12 mouse cellular contexts compared by ENCODE assay signal in genomic region chr1:98280263-98281052, GRCm38 (mm10).
DNase-seq lines count a peak whose midpoint lies in the region; ATAC-seq and TF ChIP-seq lines count a peak whose summit lies in the region.
"Had no signal": no experiment of that assay in that cellular context is flagged by ENCODE, and none has a peak within 500 bp of the region (broad histone marks: within the 10 kb centered on the region; RNA-seq: fewer than 3 reads in every experiment).

No protein-coding gene starts in this region.

- H3K36me3 ChIP-seq in forebrain, embryonic 14.5 days (ENCODE audit: control insufficient read depth, insufficient read depth, low read length): no peaks in the 10 kb centered on the region
- H3K36me3 ChIP-seq in forebrain, embryonic 10.5 days (replicated peaks): no peaks in the 10 kb centered on the region
- no peaks in the 10 kb centered on the region for H3K36me3 ChIP-seq in liver, adult 2 months (ENCODE audit: control insufficient read depth, insufficient read depth, low read length)
- no peaks in the 10 kb centered on the region for H3K36me3 ChIP-seq in liver, embryonic 11.5 days (ENCODE audit: control insufficient read depth, insufficient read depth, low read length)
- no peaks in the 10 kb centered on the region for H3K36me3 ChIP-seq in forebrain, postnatal 0 days (ENCODE audit: insufficient read depth)
- H3K36me3 ChIP-seq in midbrain, embryonic 16.5 days (ENCODE audit: control insufficient read depth, insufficient read depth, low read length): no peaks in the 10 kb centered on the region
- H3K36me3 ChIP-seq: liver, embryonic 12.5 days had no signal

- peak overlapping the region; percentile 46; the same call in 1 of the 2 replicates for H3K27ac ChIP-seq in forebrain, embryonic 14.5 days (ENCODE audit: low read depth, low read length)
- H3K27ac ChIP-seq in forebrain, embryonic 10.5 days: no peak overlapping the region
- no peak overlapping the region for H3K27ac ChIP-seq in liver, adult 2 months (replicated peaks; ENCODE audit: insufficient read depth, low read depth, low read length)
- H3K27ac ChIP-seq in liver, embryonic 11.5 days (ENCODE audit: low read depth, low read length): no peak overlapping the region
- peak overlapping the region; percentile 64 for H3K27ac ChIP-seq in forebrain, postnatal 0 days (ENCODE audit: low read depth, low read length)
- H3K27ac ChIP-seq in midbrain, embryonic 16.5 days (ENCODE audit: low read length): peak overlapping the region; percentile 80
- H3K27ac ChIP-seq: liver, embryonic 12.5 days had no signal

- TF ChIP-seq CTCF in liver, adult 2 months (IDR thresholded peaks at IDR 0.05; ENCODE audit: low read depth, low read length): no peak
- TF ChIP-seq CTCF in forebrain, postnatal 0 days (IDR thresholded peaks at IDR 0.05; ENCODE audit: low read depth): no peak

- no peak overlapping the region for H3K4me2 ChIP-seq in forebrain, embryonic 14.5 days (ENCODE audit: low read length)
- no peak overlapping the region for H3K4me2 ChIP-seq in liver, embryonic 11.5 days
- no peak overlapping the region for H3K4me2 ChIP-seq in forebrain, postnatal 0 days (ENCODE audit: low read depth)
- H3K4me2 ChIP-seq in midbrain, embryonic 16.5 days (ENCODE audit: low read length): no peak overlapping the region
- H3K4me2 ChIP-seq: liver, embryonic 12.5 days had no signal

- H3K9ac ChIP-seq in forebrain, embryonic 14.5 days (ENCODE audit: low read length): no peak overlapping the region
- no peak overlapping the region for H3K9ac ChIP-seq in liver, adult 2 months (ENCODE audit: low read depth, low read length)
- H3K9ac ChIP-seq in liver, embryonic 11.5 days (ENCODE audit: low read depth, low read length): no peak overlapping the region
- no peak overlapping the region for H3K9ac ChIP-seq in forebrain, postnatal 0 days
- H3K9ac ChIP-seq in midbrain, embryonic 16.5 days (ENCODE audit: low read depth, low read length): no peak overlapping the region
- H3K9ac ChIP-seq: liver, embryonic 12.5 days had no signal

- H3K79me2 ChIP-seq in liver, adult 2 months (ENCODE audit: control insufficient read depth, insufficient read depth, low read length): no peaks in the 10 kb centered on the region

- no peaks in the 10 kb centered on the region for H3K9me3 ChIP-seq in forebrain, embryonic 14.5 days (replicated peaks; ENCODE audit: control insufficient read depth, low read length)
- H3K9me3 ChIP-seq in forebrain, embryonic 10.5 days: no peaks in the 10 kb centered on the region
- no peaks in the 10 kb centered on the region for H3K9me3 ChIP-seq in liver, embryonic 11.5 days (ENCODE audit: control insufficient read depth, low read length)
- H3K9me3 ChIP-seq in forebrain, postnatal 0 days (ENCODE audit: low read length): no peaks in the 10 kb centered on the region
- H3K9me3 ChIP-seq in midbrain, embryonic 16.5 days (replicated peaks; ENCODE audit: control insufficient read depth, low read length, poor library complexity, severe bottlenecking): no peaks in the 10 kb centered on the region
- H3K9me3 ChIP-seq: liver, embryonic 12.5 days had no signal

- H3K27me3 ChIP-seq in forebrain, embryonic 14.5 days (replicated peaks; ENCODE audit: control insufficient read depth, insufficient read depth, low read length): no peaks in the 10 kb centered on the region
- no peaks in the 10 kb centered on the region for H3K27me3 ChIP-seq in forebrain, embryonic 10.5 days (ENCODE audit: poor library complexity, severe bottlenecking)
- no peaks in the 10 kb centered on the region for H3K27me3 ChIP-seq in liver, adult 2 months (ENCODE audit: control insufficient read depth, insufficient read depth, low read length)
- H3K27me3 ChIP-seq in liver, embryonic 11.5 days (replicated peaks; ENCODE audit: control insufficient read depth, insufficient read depth, low read length): no peaks in the 10 kb centered on the region
- H3K27me3 ChIP-seq in forebrain, postnatal 0 days (ENCODE audit: insufficient read depth, low read length): no peaks in the 10 kb centered on the region
- no peaks in the 10 kb centered on the region for H3K27me3 ChIP-seq in midbrain, embryonic 16.5 days (ENCODE audit: control insufficient read depth, insufficient read depth, low read depth, low read length)
- H3K27me3 ChIP-seq: liver, embryonic 12.5 days had no signal

- TF ChIP-seq POLR2A in liver, adult 2 months (IDR thresholded peaks at IDR 0.05; ENCODE audit: extremely low read depth, insufficient read depth, low read length): no peak

- ATAC-seq in forebrain, embryonic 14.5 days: no peak
- ATAC-seq in liver, embryonic 11.5 days (replicated peaks; ENCODE audit: low FRiP score): no peak
- ATAC-seq in forebrain, postnatal 0 days: no peak
- ATAC-seq in midbrain, embryonic 16.5 days: peak; percentile 49
- ATAC-seq: inflammation-experienced regulatory T-cells, adult 6 months; liver, embryonic 12.5 days had no signal

- no peaks in the 10 kb centered on the region for H3K4me1 ChIP-seq in forebrain, embryonic 14.5 days (ENCODE audit: control insufficient read depth, insufficient read depth, low read length)
- no peaks in the 10 kb centered on the region for H3K4me1 ChIP-seq in forebrain, embryonic 10.5 days
- no peaks in the 10 kb centered on the region for H3K4me1 ChIP-seq in liver, adult 2 months (ENCODE audit: control insufficient read depth, insufficient read depth, low read length)
- H3K4me1 ChIP-seq in liver, embryonic 11.5 days (replicated peaks; ENCODE audit: control insufficient read depth, insufficient read depth, low read length): no peaks in the 10 kb centered on the region
- peaks cover 20% of the 10 kb centered on the region; the same call in 1 of the 2 replicates for H3K4me1 ChIP-seq in forebrain, postnatal 0 days (ENCODE audit: insufficient read depth)
- H3K4me1 ChIP-seq in midbrain, embryonic 16.5 days (ENCODE audit: control insufficient read depth, insufficient read depth, low read length): peaks cover 14% of the 10 kb centered on the region
- H3K4me1 ChIP-seq: liver, embryonic 12.5 days had no signal

- 79% methylated on average over 9 of the region's 9 CpGs for WGBS in forebrain, embryonic 14.5 days
- WGBS in forebrain, embryonic 10.5 days: 83% methylated on average over 9 of the region's 9 CpGs
- WGBS in liver, adult 2 months: 67% methylated on average over 9 of the region's 9 CpGs
- 64% methylated on average over 9 of the region's 9 CpGs for WGBS in liver, embryonic 11.5 days
- 63% methylated on average over 9 of the region's 9 CpGs for WGBS in forebrain, postnatal 0 days
- WGBS in midbrain, embryonic 16.5 days: 54% methylated on average over 9 of the region's 9 CpGs

- H3K4me3 ChIP-seq in forebrain, embryonic 14.5 days (ENCODE audit: low read depth, low read length): no peak overlapping the region
- no peak overlapping the region for H3K4me3 ChIP-seq in forebrain, embryonic 10.5 days
- no peak overlapping the region for H3K4me3 ChIP-seq in liver, adult 2 months (ENCODE audit: insufficient read depth, low read depth, low read length)
- H3K4me3 ChIP-seq in liver, embryonic 11.5 days (ENCODE audit: low read depth, low read length): no peak overlapping the region
- no peak overlapping the region for H3K4me3 ChIP-seq in forebrain, postnatal 0 days (ENCODE audit: low read depth, low read length)
- H3K4me3 ChIP-seq in midbrain, embryonic 16.5 days (ENCODE audit: low read depth, low read length): no peak overlapping the region
- H3K4me3 ChIP-seq: liver, embryonic 12.5 days had no signal

- no peak for DNase-seq in forebrain, embryonic 14.5 days (ENCODE audit: low spot score)
- no peak for DNase-seq in forebrain, embryonic 10.5 days (ENCODE audit: extremely low spot score, low spot score)
- peak; percentile 24 for DNase-seq in liver, adult 2 months (ENCODE audit: extremely low read depth, low read depth, low spot score)
- no peak for DNase-seq in liver, embryonic 11.5 days (ENCODE audit: low spot score)
- DNase-seq in forebrain, postnatal 0 days: no peak
- DNase-seq in left cerebral cortex, adult 11 months (ENCODE audit: low spot score): no peak
- no peak for DNase-seq in spleen, adult 18-20 months
- DNase-seq: cerebellum, adult 8-10 months; gastrocnemius, postnatal 10 days had no signal

Comparison
In these comparisons a context has a peak if more than half of its experiments do, and no peak if none do; other contexts are left out.
1. H3K27ac ChIP-seq: peak in forebrain, embryonic 14.5 days (single experiment), forebrain, postnatal 0 days (single experiment) and midbrain, embryonic 16.5 days (single experiment); none in forebrain, embryonic 10.5 days (single experiment), liver, adult 2 months (single experiment) and liver, embryonic 11.5 days (single experiment).